Mouse (Mus musculus): ENCODE measurements around the gene Sult2a2. TPM values are rescaled to one million over a fixed set of nuclear protein-coding genes. Genes with fewer than 3 reads are reported as not detected.

Sult2a2 gene
- polyA plus RNA-seq (2012; rRNA removed; ENCODE audit: low replicate concordance), result not detected in 2 replicates

DNA sequence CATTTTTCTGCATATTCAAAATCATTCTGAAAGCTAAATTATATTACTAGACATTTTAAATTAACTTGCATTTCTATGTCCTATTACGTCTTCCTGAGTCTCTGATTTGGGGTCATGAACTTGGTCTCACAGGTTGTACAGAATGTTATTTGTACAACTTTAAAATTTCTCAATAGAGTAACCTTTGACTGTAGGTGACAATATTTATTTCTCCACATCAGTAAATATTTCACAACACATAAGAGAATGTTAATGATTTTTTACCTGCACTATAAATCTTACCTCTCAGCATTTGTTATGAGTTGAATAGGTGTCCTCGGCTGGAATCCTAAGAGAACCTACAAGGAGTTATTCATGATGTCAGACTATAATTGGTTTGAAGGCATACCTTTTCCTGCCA, at the start of gene Sult2a2:
Gene Sult2a2, plus strand, starts transcription at position 301 of the 400 bp plus-strand sequence.

Other genes with a start within 250 kb of the Sult2a2 start
- gene Bsph2, start 162.4 kb upstream of the Sult2a2 start, polyA plus RNA-seq (2012; rRNA removed; ENCODE audit: low replicate concordance), result not detected in 2 replicates
- gene Sult2a5, start 109.5 kb upstream of the Sult2a2 start, polyA plus RNA-seq (2012; rRNA removed; ENCODE audit: low replicate concordance), result not detected in 2 replicates
- not detected in 2 replicates for gene Sult2a1, start 103.9 kb downstream of the Sult2a2 start, polyA plus RNA-seq (2012; rRNA removed; ENCODE audit: low replicate concordance)

Measured in subcutaneous adipose tissue, adult 2 months (tissue).